Mouse (Mus musculus) MEL (cell line): Measurements from ENCODE around the gene Atoh8. TPM values are rescaled to one million over a fixed set of nuclear protein-coding genes. Genes with fewer than 3 reads are reported as not detected.

Experiments
- DNase-seq: peaks from one replicate; pipeline ENCODE4 v3.0.0; 2011; ENCODE audit warnings: low read depth, low spot score
- H3K27ac ChIP-seq: 2 replicates; pipeline ENCODE4 v1.5.1; 2012; ENCODE audit warnings: low read depth, mild to moderate bottlenecking, control low read depth, low read length, moderate library complexity; ENCODE audit not compliant: control insufficient read depth
- H3K27me3 ChIP-seq, 2 experiments: fragments of 150-350 bp in 1 of 2; sonication (generic) in 1 of 2; 2 replicates each; pipeline ENCODE4 v1.6.1; 2012; ENCODE audit warnings: low read length in 2 of 2, mild to moderate bottlenecking in 2 of 2, improper control_type of control experiment in 1 of 2, moderate library complexity in 1 of 2; ENCODE audit not compliant: insufficient read depth in 2 of 2, control insufficient read depth in 1 of 2
- H3K36me3 ChIP-seq, 2 experiments: 2 replicates each; pipeline ENCODE4 v1.6.1; 2012 to 2014; ENCODE audit warnings: low read length in 2 of 2, improper control_type of control experiment in 1 of 2, inconsistent platforms in 1 of 2, mild to moderate bottlenecking in 1 of 2; ENCODE audit not compliant: insufficient read depth in 2 of 2, control insufficient read depth in 1 of 2
- H3K4me1 ChIP-seq, 2 experiments: fragments of 150-350 bp in 1 of 2; sonication (generic) in 1 of 2; 2 replicates each; pipeline ENCODE4 v1.6.1; 2012; ENCODE audit warnings: low read length in 2 of 2, improper control_type of control experiment in 1 of 2, mild to moderate bottlenecking in 1 of 2; ENCODE audit not compliant: insufficient read depth in 2 of 2, control insufficient read depth in 1 of 2
- H3K4me3 ChIP-seq, 2 experiments: fragments of 150-350 bp in 1 of 2; sonication (generic) in 1 of 2; 2 replicates each; pipeline ENCODE4 v1.5.1; 2012; ENCODE audit warnings: low read depth in 2 of 2, low read length in 2 of 2, mild to moderate bottlenecking in 2 of 2, moderate library complexity in 2 of 2, control low read depth in 1 of 2, improper control_type of control experiment in 1 of 2; ENCODE audit not compliant: control insufficient read depth in 1 of 2, insufficient read depth in 1 of 2
- H3K79me2 ChIP-seq: 2 replicates; pipeline ENCODE4 v1.6.1; 2012; ENCODE audit warnings: mild to moderate bottlenecking, low read length, moderate library complexity; ENCODE audit not compliant: control insufficient read depth, poor library complexity, insufficient read depth
- H3K9ac ChIP-seq: 2 replicates; pipeline ENCODE4 v1.6.1; 2012; ENCODE audit warnings: low read depth, mild to moderate bottlenecking, control low read depth, low read length, moderate library complexity; ENCODE audit not compliant: control insufficient read depth, poor library complexity, severe bottlenecking
- H3K9me3 ChIP-seq: fragments of 150-350 bp; sonication (generic); replicated peaks from 2 replicates; pipeline ENCODE4 v1.6.1; 2012; ENCODE audit warnings: mild to moderate bottlenecking, low read length, improper control_type of control experiment, moderate library complexity; ENCODE audit not compliant: insufficient read depth
- BHLHE40 ChIP-seq: IDR thresholded peaks from 2 replicates; pipeline ENCODE4 v1.6.1; 2012; ENCODE audit warnings: low read depth, mild to moderate bottlenecking, inconsistent platforms, low read length, improper control_type of control experiment, borderline replicate concordance
- CHD1 ChIP-seq: IDR thresholded peaks from 2 replicates; pipeline ENCODE4 v1.6.1; 2012; ENCODE audit warnings: low read depth, mild to moderate bottlenecking, inconsistent platforms, low read length, improper control_type of control experiment
- CTCF ChIP-seq, 3 experiments: IDR thresholded peaks in 2 of 3; conservative IDR thresholded peaks in 1 of 3; 2 replicates each; pipeline ENCODE4 v1.5.1; 2011 to 2012; ENCODE audit warnings: low read length in 3 of 3, low read depth in 2 of 3, mild to moderate bottlenecking in 2 of 3, improper control_type of control experiment in 1 of 3, inconsistent platforms in 1 of 3, mixed read lengths in 1 of 3, moderate library complexity in 1 of 3; ENCODE audit not compliant: control insufficient read depth in 1 of 3, insufficient read depth in 1 of 3, poor library complexity in 1 of 3, severe bottlenecking in 1 of 3
- E2F4 ChIP-seq: IDR thresholded peaks from 2 replicates; pipeline ENCODE4 v1.6.1; 2011; ENCODE audit warnings: low read depth, low read length, improper control_type of control experiment, borderline replicate concordance
- EP300 ChIP-seq, 2 experiments: IDR thresholded peaks; 2 replicates each; pipeline ENCODE4 v1.6.1; 2011; ENCODE audit warnings: improper control_type of control experiment in 2 of 2, low read length in 2 of 2, low read depth in 1 of 2, mild to moderate bottlenecking in 1 of 2
- ETS1 ChIP-seq: IDR thresholded peaks from 2 replicates; pipeline ENCODE4 v1.6.1; 2012; ENCODE audit warnings: low read depth, mild to moderate bottlenecking, inconsistent platforms, low read length, improper control_type of control experiment, moderate library complexity
- JUND ChIP-seq: IDR thresholded peaks from 2 replicates; pipeline ENCODE4 v1.6.1; 2011; ENCODE audit warnings: low read depth, mild to moderate bottlenecking, improper control_type of control experiment, low read length
- KAT2A ChIP-seq: conservative IDR thresholded peaks from 2 replicates; pipeline ENCODE4 v1.6.1; 2012; ENCODE audit warnings: low read depth, low read length, improper control_type of control experiment, inconsistent platforms
- MAFK ChIP-seq: IDR thresholded peaks from 2 replicates; pipeline ENCODE4 v1.6.1; 2011; ENCODE audit warnings: low read depth, mild to moderate bottlenecking, low read length, improper control_type of control experiment, borderline replicate concordance
- MAX ChIP-seq: IDR thresholded peaks from 2 replicates; pipeline ENCODE4 v1.6.1; 2011; ENCODE audit warnings: low read length, improper control_type of control experiment
- MAZ ChIP-seq: IDR thresholded peaks from 2 replicates; pipeline ENCODE4 v1.6.1; 2012; ENCODE audit warnings: low read depth, mild to moderate bottlenecking, inconsistent platforms, low read length, improper control_type of control experiment
- MEF2A ChIP-seq: IDR thresholded peaks from 2 replicates; pipeline ENCODE4 v1.6.1; 2014; ENCODE audit warnings: low read depth, mild to moderate bottlenecking, inconsistent platforms, low read length, improper control_type of control experiment; ENCODE audit not compliant: poor library complexity, insufficient replicate concordance, severe bottlenecking; ENCODE audit errors: extremely low read depth
- MXI1 ChIP-seq: IDR thresholded peaks from 2 replicates; pipeline ENCODE4 v1.6.1; 2011; ENCODE audit warnings: mild to moderate bottlenecking, low read depth, low read length, improper control_type of control experiment
- MYC ChIP-seq: IDR thresholded peaks from 2 replicates; pipeline ENCODE4 v1.6.1; 2011; ENCODE audit warnings: low read depth, mild to moderate bottlenecking, low read length, improper control_type of control experiment, moderate library complexity
- NELFE ChIP-seq: IDR thresholded peaks from 2 replicates; pipeline ENCODE4 v1.6.1; 2011; ENCODE audit warnings: low read depth, low read length, improper control_type of control experiment
- NRF1 ChIP-seq: IDR thresholded peaks from 2 replicates; pipeline ENCODE4 v1.6.1; 2014; ENCODE audit warnings: low read depth, mild to moderate bottlenecking, inconsistent platforms, low read length, improper control_type of control experiment, moderate library complexity; ENCODE audit not compliant: poor library complexity, insufficient read depth, severe bottlenecking
- POLR2A ChIP-seq, 2 experiments: IDR thresholded peaks; 2 replicates each; pipeline ENCODE4 v1.6.1; 2011 to 2012; ENCODE audit warnings: low read length in 2 of 2, mild to moderate bottlenecking in 2 of 2, control low read depth in 1 of 2, improper control_type of control experiment in 1 of 2, low read depth in 1 of 2, moderate library complexity in 1 of 2; ENCODE audit not compliant: control insufficient read depth in 1 of 2, insufficient read depth in 1 of 2, poor library complexity in 1 of 2
- POLR2AphosphoS2 ChIP-seq: IDR thresholded peaks from 2 replicates; pipeline ENCODE4 v1.6.1; 2011; ENCODE audit warnings: low read length, improper control_type of control experiment
- RAD21 ChIP-seq: IDR thresholded peaks from 2 replicates; pipeline ENCODE4 v1.6.1; 2011; ENCODE audit warnings: mild to moderate bottlenecking, low read depth, low read length, improper control_type of control experiment
- RCOR1 ChIP-seq: IDR thresholded peaks from 2 replicates; pipeline ENCODE4 v1.6.1; 2012; ENCODE audit warnings: low read depth, mild to moderate bottlenecking, inconsistent platforms, low read length, improper control_type of control experiment
- SMC3 ChIP-seq: IDR thresholded peaks from 2 replicates; pipeline ENCODE4 v1.6.1; 2011; ENCODE audit warnings: low read depth, low read length, improper control_type of control experiment
- TAL1 ChIP-seq: IDR thresholded peaks from 2 replicates; pipeline ENCODE4 v1.6.1; 2012; ENCODE audit warnings: mild to moderate bottlenecking, inconsistent platforms, low read length, moderate library complexity, mixed read lengths
- TBP ChIP-seq: IDR thresholded peaks from 2 replicates; pipeline ENCODE4 v1.8.0; 2011; ENCODE audit warnings: low read depth, low read length, improper control_type of control experiment
- TCF12 ChIP-seq: IDR thresholded peaks from 2 replicates; pipeline ENCODE4 v1.6.1; 2014; ENCODE audit warnings: low read depth, mild to moderate bottlenecking, inconsistent platforms, low read length, improper control_type of control experiment, moderate library complexity
- USF1 ChIP-seq: IDR thresholded peaks from 2 replicates; pipeline ENCODE4 v1.6.1; 2014; ENCODE audit warnings: low read depth, mild to moderate bottlenecking, inconsistent platforms, low read length, improper control_type of control experiment, moderate library complexity
- ZC3H11A ChIP-seq: IDR thresholded peaks from 2 replicates; pipeline ENCODE4 v1.6.1; 2012; ENCODE audit warnings: low read depth, mild to moderate bottlenecking, inconsistent platforms, low read length, improper control_type of control experiment
- ZNF384 ChIP-seq: IDR thresholded peaks from 2 replicates; pipeline ENCODE4 v1.6.1; 2012; ENCODE audit warnings: low read depth, mild to moderate bottlenecking, inconsistent platforms, low read length, improper control_type of control experiment
- polyA plus RNA-seq, 2 experiments: library from polyadenylated mRNA; stranded (reverse) in 1 of 2; unstranded in 1 of 2; fragments of >175 nt in 1 of 2; fragments of >200 nt in 1 of 2; gene quantifications; 2 replicates each; pipeline versions ENCODE4 v1.2.1 to v1.2.4; 2012; ENCODE audit warnings: low replicate concordance in 2 of 2, low read depth in 1 of 2; ENCODE audit not compliant: insufficient read length in 2 of 2, insufficient read depth in 1 of 2, missing spikeins in 1 of 2
- total RNA-seq: library from RNA; depleted of rRNA; stranded (reverse); fragments of 300-350 nt; gene quantifications from 2 replicates; pipeline ENCODE4 v1.2.3, GENCODE M21; 2012; rRNA removed

Atoh8 gene
- total RNA-seq (not detected in 2 replicates), polyA plus RNA-seq (not detected)

DNA sequence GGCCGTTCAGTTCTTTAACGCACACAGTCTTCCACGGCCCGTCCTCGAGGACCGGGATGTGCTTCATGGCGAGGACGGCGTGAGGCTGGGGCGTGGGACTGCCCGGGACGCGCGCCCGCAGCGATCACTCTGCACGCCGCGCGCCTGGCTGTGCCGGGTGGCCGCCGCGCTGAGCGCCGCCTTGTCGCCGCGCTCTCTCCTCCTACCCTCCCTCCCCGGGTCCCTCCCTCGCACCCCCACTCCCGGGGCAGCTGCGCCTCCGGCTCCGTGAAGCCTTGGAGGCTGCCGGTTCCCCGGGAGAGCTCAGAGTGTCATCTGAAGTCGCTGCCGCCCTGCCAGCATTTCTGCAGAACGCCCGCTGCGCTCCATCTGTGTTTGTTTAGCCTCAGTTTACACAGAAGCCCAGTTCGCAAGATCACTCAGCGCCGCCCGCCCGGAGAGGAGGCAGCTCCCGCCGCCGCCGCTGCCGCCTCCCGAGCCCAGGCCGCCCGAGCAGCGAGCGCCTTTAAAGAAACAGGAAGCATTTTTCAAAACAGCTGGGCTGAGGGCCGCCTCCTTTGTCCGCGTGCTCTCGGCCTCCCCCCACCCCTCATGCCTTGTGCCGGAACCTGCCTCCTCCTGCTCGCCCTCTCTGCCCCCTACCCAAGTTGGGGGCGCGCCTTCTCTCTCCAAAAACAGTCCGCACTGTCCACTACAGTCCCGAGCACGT lies at the start of gene Atoh8:
Gene Atoh8, minus strand, starts transcription at position 480 of the 709 bp plus-strand sequence.
- no peak for DNase-seq
- Histone ChIP-seq H3K27me3 (peaks cover 4 to 10% of the 10 kb centered on the region in 2 experiments), H3K27ac (no peak within 1 kb of the TSS), H3K9me3 (no peaks in the 10 kb centered on the region)
- TF ChIP-seq MYC (no peak), ZC3H11A (no peak), ETS1 (no peak), POLR2AphosphoS2 (no peak), CHD1 (no peak), TBP (no peak), RAD21 (no peak), MEF2A (no peak), NRF1 (no peak), MAZ (no peak), JUND (no peak), SMC3 (no peak), KAT2A (no peak), TCF12 (no peak), E2F4 (no peak), POLR2A (IDR thresholded peaks at IDR 0.05; ENCODE audit: control insufficient read depth in 1 of 2, insufficient read depth in 1 of 2, low read depth in 1 of 2, low read length in 2 of 2, poor library complexity in 1 of 2) (no peak), TAL1 (no peak), MAX (no peak)
- TF ChIP-seq, all 39 proteins: peak for 0
- no peaks in the 10 kb centered on the region for H3K36me3 ChIP-seq
- no peaks in the 10 kb centered on the region for H3K4me1 ChIP-seq
- H3K79me2 ChIP-seq: no peaks in the 10 kb centered on the region
- no peak within 1 kb of the TSS for H3K9ac ChIP-seq
- no peak within 1 kb of the TSS for H3K4me3 ChIP-seq

DNA sequence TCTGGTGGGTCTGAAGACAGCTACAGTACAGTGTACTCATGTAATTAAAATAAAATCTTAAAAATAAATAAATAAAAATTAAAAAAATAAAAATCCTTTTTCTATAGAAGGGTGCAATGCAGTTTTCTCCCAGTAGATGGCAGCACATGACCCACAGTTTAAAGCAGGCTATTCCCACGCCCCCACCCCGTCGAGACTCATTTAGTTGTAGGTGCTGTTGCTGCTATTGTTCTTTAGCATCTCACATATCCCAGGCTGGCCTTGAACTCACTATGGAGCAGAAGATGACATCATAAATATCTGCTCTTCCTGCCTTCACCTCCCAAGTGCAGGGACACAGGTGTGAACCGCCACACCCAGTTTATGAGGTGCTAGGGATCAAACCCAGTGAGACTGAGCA lies 48.5 kb upstream of the Atoh8 start:
- Histone ChIP-seq H3K36me3 (peaks cover 0 to 18% of the 10 kb centered on the region in 2 experiments; a peak in 2 of 4 replicates), H3K9ac (no peak overlapping the region), H3K27me3 (peaks cover 3 to 7% of the 10 kb centered on the region in 2 experiments), H3K79me2 (no peaks in the 10 kb centered on the region), H3K4me3 (no peak overlapping the region), H3K9me3 (no peaks in the 10 kb centered on the region), H3K4me1 (peaks cover 12 to 15% of the 10 kb centered on the region in 2 experiments), H3K27ac (no peak overlapping the region)
- peak; percentile 67 for DNase-seq
- TF ChIP-seq SMC3 (peak; percentile 69), BHLHE40 (no peak), MAFK (no peak), RAD21 (peak; percentile 78), CTCF (IDR thresholded peaks at IDR 0.05 in 2 of 3, conservative IDR thresholded peaks at IDR 0.05 in 1 of 3; ENCODE audit: control insufficient read depth in 1 of 3, insufficient read depth in 1 of 3, low read depth in 2 of 3, low read length in 3 of 3, poor library complexity in 1 of 3, severe bottlenecking in 1 of 3) (peak; percentile 58 to 71 (median 68)), MXI1 (no peak), RCOR1 (0 out of 2 replicates have a peak, but pooled peaks have one; percentile 4), ZC3H11A (peak; percentile 51), NELFE (no peak), EP300 (IDR thresholded peaks at IDR 0.05; ENCODE audit: low read depth in 1 of 2, low read length in 2 of 2) (no peak), USF1 (0 out of 2 replicates have a peak, but pooled peaks have one; percentile 16), ZNF384 (peak; percentile 67)
